Mouse (Mus musculus) ovary, adult 10 weeks (tissue): Measurements from ENCODE around the gene Khdc4. TPM values are rescaled to one million over a fixed set of nuclear protein-coding genes. Genes with fewer than 3 reads are reported as not detected.

ENCODE experiments used
- polyA plus RNA-seq: library from polyadenylated mRNA; stranded (reverse); fragments of 350-450 nt; fragmentation: Illumina TruSeq; extraction: RNeasy Lipid Tissue Mini Kit (QIAGEN cat#74804); gene quantifications from one replicate; pipeline ENCODE4 v1.2.3, GENCODE M21; 2014

Khdc4 gene
- 63.1 TPM for polyA plus RNA-seq

DNA sequence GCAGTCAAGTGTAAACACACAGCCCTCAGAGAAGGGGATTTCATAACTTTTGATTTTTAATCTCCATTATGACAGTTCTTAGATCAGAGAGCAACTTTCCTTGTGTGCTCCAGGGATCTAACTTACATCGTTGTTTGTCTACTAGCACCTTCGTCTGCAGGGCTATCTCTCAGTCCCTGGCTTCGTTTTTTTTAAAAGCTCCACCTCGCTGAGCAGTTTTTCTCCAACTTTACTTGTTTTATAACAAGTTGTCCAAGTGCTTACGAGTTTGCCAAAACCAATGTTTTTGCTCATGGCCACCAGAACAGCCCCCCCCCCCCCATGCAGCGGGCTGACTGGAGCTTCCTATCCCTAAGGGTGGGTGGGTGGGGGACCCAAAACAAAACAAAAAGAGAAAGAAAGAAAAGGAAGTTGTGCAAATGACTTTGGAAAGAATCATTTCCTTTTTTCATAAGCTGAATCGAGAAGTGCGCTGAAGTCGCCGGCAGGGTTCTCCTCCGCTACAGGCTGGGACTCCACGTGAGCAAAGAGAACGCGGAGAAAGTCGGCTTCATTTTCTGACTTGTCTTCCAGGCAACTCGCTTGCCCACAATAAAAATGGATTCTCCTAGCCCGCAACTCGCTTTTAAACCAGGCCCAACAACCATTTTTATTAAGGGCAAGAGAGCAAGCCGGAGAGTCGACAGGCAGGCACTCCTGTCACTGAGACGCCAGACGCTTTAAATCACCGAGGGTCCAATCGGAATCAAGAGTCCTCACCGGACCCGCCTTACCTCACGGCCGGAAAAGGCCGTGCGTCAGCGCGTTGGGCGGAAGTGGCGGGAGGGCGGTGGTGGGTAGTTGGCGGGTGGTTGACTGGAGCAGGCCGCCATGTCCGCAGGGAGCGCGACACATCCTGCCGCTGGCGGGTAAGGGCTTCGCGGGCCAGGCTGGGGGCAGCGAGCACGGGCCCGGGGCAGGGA lies at the start of gene Khdc4:
Gene Khdc4, plus strand, starts transcription at position 824 of the 962 bp plus-strand sequence.

DNA sequence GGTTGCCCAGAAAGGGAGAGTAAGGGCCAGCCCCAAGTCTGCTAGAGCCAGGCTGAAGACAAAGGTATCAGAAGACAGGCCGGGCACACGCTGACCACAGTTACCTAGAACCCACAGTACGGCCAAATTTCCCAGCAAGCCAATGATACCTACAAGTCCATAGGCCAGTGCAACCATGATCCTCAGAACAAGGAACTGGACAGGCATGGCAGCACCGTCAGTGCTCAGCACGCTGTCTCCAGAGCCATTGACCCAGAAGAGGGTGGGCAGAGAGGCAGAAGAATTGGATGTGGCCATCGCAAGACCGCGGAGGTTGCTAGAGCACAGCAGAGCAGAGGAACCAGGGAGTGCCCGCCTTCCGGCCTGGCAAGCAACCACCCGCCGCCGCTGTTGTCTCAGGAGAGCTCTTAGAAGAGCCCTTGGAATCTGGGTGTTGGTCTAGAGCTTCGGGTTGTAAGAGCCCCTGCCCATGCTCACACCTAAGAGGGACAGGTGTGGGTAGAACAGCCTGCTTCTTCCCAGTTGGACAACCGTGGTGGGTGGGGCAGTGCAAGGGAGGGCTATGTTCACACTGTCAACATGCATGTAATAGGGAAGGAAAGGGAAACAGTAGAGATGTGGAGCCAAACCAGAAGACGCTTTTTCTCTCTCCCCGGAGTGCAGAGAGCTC lies 32.6 kb upstream of the Khdc4 start, which contains the start of gene Rxfp4:
Gene Rxfp4, minus strand, starts transcription at position 297 of the 670 bp plus-strand sequence.

DNA sequence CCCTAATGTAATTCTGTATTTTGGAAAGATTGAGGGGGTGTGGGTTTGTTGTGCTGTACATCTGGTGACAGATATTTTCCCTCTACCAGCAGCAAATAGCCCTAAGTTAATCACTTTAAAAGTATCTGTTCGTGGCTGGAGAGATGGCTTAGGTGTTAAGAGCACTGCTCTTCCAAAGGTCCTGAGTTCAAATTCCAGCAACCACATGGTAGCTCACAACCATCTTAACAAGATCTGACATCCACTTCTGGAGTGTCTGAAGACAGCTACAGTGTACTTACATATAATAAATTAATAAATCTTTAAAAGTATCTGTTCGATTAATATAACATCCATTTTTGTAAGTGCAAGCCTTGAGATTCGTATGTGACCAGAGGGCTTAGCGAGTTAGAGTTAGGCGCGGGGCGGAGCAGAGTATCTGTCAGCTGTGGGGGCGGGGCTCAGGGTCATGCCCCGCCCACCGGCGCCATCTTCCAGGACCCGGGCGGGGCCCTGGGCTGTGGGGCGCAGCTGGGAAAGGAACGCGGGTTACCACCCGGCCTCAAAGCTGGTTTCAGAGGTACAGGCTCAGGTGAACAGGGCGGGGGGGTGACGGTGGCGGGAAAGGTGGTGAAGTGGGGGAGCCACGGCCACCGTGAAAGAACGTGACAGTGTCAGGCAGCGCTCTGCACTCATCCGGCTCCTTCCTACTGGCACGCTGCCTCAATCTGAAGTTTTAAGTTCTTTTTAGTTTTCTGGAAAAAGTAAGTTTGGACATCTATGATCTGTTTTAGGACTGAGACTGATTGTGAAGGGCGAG lies 31.0 kb downstream of the Khdc4 start, which contains the start of gene Rit1:
Gene Rit1, plus strand, starts transcription at position 440 of the 799 bp plus-strand sequence.

Other genes with a start within 250 kb of the Khdc4 start
- gene Sema4a, start 224.6 kb upstream of the Khdc4 start, polyA plus RNA-seq, result 4.3 TPM
- 5.7 TPM for gene Lmna, start 175.8 kb upstream of the Khdc4 start, polyA plus RNA-seq
- gene Mex3a, start 153.4 kb upstream of the Khdc4 start, polyA plus RNA-seq, result 26.1 TPM
- not detected for gene Rab25, start 137.5 kb upstream of the Khdc4 start, polyA plus RNA-seq
- gene Lamtor2, start 132.7 kb upstream of the Khdc4 start, polyA plus RNA-seq, result 3.2 TPM
- gene Ubqln4, start 132.0 kb upstream of the Khdc4 start, polyA plus RNA-seq, result 24.3 TPM
- 43.2 TPM for gene Ssr2, start 109.9 kb upstream of the Khdc4 start, polyA plus RNA-seq
- gene Arhgef2, start 79.8 kb upstream of the Khdc4 start, polyA plus RNA-seq, result 12.9 TPM
- gene Rxfp4, start 32.7 kb upstream of the Khdc4 start, polyA plus RNA-seq, result not detected
- gene Rit1, start 31.0 kb downstream of the Khdc4 start, polyA plus RNA-seq, result 11.4 TPM
- 19.6 TPM for gene Syt11, start 89.4 kb downstream of the Khdc4 start, polyA plus RNA-seq
- gene Gon4l, start 149.4 kb downstream of the Khdc4 start, polyA plus RNA-seq, result 16.3 TPM
- 1.0 TPM for gene Msto1, start 228.2 kb downstream of the Khdc4 start, polyA plus RNA-seq